Mouse (Mus musculus) Patski (cell line): ENCODE results near the gene Havcr2. TPM values are rescaled to one million over a fixed set of nuclear protein-coding genes. Genes with fewer than 3 reads are reported as not detected.

Experiments used
- ATAC-seq: fragments of 100-300 bp; one replicate; pipeline ENCODE4 v1.8.0; 2021
- CTCF ChIA-PET: fragments of 350-600 bp; sonication (Branson Sonifier 250); formaldehyde crosslinking; loops from one replicate; lab custom pipeline; 2022; ENCODE audit warnings: inconsistent platforms; lab: Charles Lee
- POLR2A ChIA-PET: fragments of 350-600 bp; sonication (Branson Sonifier 250); formaldehyde crosslinking; loops from one replicate; lab custom pipeline; 2022; ENCODE audit warnings: antibody characterized with exemption, inconsistent platforms; lab: Charles Lee
- DNase-seq: peaks from one replicate; pipeline ENCODE4 v3.0.0-alpha.2; 2011; ENCODE audit warnings: low read depth, low spot score
- H3K27me3 ChIP-seq: fragments of 371-371 bp; one replicate; pipeline ENCODE4 v1.5.1; 2021
- CTCF ChIP-seq: fragments of 100-300 bp; IDR thresholded peaks from one replicate; pipeline ENCODE4 v1.5.1; 2021
- in situ Hi-C: fragments of 300-500 bp; cut with MboI; formaldehyde crosslinking; loops from 3 replicates; pipeline ENCODE4 v1.11.1; 2018; ENCODE audit warnings: low pct_unique_long_range_greater_than_20kb, mixed read lengths
- polyA plus RNA-seq: library from polyadenylated mRNA; unstranded; gene quantifications from one replicate; pipeline ENCODE4 v1.2.3, GENCODE M21; 2021

The Havcr2 gene
- polyA plus RNA-seq, 1 experiment from 2014 or later: not detected

DNA sequence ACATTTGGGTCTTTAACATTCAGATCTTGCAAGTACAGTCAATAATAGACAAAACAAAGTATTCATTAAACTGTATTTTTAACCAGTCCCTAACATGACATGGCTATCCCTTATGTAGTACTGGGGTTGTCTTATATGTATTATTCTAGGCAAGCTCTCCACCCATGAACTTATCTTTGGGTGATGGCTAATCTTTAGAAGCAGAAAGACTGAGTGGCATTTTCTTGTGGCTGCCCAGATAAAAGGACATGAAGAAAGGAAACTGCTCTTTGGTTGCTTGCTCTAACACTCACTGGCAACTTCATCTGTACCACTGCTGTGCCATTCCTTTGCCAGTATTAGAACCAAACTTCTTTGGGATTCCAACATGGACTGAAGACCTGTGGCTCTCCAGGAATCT is 19.4 kb upstream of the Havcr2 start:
- CTCF ChIA-PET: interaction anchor here (1.0 kb wide), 1 partner anchor 166 kb away, joined by 3 read pairs; no protein-coding TSS in a partner anchor
- POLR2A ChIA-PET: no interaction called here
- DNase-seq: no peak

DNA sequence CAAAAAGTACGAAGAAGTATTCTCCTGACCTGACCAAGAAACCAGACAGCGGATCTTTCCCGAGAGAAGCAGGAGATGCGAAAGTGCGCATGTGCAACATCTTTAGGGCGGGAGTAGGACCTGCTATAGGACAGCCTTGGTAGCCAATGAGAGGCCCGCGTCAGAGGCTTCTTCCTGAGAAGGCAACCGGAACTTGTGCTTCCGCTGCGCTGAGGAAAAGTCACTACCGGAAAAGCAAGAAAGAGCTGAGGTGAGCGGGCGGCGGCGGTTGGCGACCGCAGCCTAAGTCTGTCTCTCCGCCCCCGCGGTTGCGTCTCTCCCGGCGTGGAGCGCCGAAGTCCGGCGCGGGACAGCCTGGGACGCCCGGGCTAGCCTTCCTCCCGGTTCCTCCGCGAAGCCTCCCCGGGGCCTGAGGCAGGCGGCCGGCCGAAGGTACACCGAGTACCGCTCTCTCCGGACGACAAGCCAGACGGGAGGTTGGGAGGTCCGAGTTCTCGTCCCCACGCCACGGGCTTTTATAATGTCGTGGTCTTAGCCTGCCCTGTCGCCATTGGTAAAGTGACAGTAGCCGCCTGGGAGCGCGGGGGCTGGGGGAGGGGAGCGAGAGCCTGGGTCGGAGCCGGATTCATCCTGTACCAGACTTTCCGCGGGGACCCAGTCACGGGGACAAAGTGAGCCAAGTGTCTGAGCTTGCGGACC is 17.8 kb upstream of the Havcr2 start, which contains the start of gene Med7:
TSS of gene Med7 (plus strand) at position 166 of the 699 bp plus-strand sequence.
- in situ Hi-C loops: loop anchor here (5.0 to 10.0 kb wide), 2 partner anchors 298 to 485 kb away; partner anchors contain the start of gene Havcr1
- DNase-seq (peak; percentile 83), ATAC-seq (peak; percentile 99)
- POLR2A ChIA-PET: no interaction called here
- H3K27me3 ChIP-seq: no peaks in the 10 kb centered on the region
- CTCF ChIA-PET: no interaction called here
- TF ChIP-seq CTCF: no peak

More for the DNA sequence above, 19.4 kb upstream of the Havcr2 start:
- no peak for TF ChIP-seq CTCF
- ATAC-seq: no peak
- no peaks in the 10 kb centered on the region for H3K27me3 ChIP-seq
- in situ Hi-C loops: loop anchor here (5.0 to 10.0 kb wide), 2 partner anchors 299 to 483 kb away; partner anchors contain the start of gene Havcr1

DNA sequence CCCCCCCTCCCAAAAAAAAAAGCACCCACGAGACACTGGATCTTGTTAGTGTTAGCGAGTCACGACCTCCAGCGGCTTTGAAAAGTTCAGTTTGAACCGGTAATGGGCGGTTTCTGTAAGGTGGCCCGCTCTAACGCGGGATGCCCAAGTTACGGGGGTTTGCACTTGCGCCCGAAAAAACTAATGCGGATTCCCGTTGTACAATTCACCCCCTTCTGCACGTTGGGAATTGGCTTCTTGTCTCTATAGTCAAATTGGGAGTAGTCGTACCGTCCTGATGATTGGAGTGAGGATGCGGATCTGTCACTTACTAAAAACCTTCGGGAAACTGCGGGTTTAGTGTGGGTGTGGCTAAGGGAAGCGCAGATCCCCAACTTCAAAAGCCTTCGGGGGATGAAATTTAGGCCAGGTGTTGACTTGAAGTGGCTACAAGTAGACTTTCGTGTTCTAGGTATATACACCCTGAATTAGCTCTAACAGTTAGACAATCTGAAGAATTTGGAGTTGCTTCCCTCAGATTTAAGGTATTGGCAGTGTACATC is 17.2 kb upstream of the Havcr2 start:
- TF ChIP-seq CTCF: no peak
- ChIA-PET CTCF (no interaction called here), POLR2A (no interaction called here)
- in situ Hi-C loops: loop anchor here (5.0 to 10.0 kb wide), 2 partner anchors 297 to 485 kb away; partner anchors contain the start of gene Havcr1
- H3K27me3 ChIP-seq: no peaks in the 10 kb centered on the region
- ATAC-seq (peak; percentile 17), DNase-seq (no peak)

DNA sequence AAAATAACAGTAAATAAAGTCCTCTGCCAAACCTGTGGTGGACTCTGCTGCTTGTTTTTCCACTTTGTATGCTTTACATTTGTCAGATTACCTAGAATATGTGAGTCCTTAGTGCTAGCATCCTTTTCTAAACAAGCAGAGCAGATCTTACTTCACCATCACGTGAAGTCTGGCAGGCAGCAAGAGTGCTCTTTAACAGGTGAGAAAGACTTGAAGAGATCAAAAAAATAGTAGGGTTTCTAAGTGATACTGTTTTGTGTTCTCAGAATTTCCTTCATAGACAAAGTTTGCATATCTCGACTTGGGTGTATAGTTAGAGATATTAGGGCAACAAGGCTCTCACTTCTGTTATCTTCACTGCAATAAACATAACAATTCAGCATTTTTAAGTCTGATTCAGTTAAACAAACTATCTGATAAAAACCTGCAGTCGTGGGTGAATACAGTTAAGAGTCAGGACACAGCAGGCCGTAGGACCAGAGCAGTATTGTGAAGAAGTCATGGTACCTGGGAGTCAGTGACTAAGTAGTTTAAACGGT is 15.7 kb upstream of the Havcr2 start:
- DNase-seq (no peak), ATAC-seq (no peak)
- no peak for TF ChIP-seq CTCF
- in situ Hi-C loops: loop anchor here (5.0 to 10.0 kb wide), 2 partner anchors 296 to 487 kb away; partner anchors contain the start of gene Havcr1
- H3K27me3 ChIP-seq: no peaks in the 10 kb centered on the region
- ChIA-PET CTCF (no interaction called here), POLR2A (no interaction called here)

DNA sequence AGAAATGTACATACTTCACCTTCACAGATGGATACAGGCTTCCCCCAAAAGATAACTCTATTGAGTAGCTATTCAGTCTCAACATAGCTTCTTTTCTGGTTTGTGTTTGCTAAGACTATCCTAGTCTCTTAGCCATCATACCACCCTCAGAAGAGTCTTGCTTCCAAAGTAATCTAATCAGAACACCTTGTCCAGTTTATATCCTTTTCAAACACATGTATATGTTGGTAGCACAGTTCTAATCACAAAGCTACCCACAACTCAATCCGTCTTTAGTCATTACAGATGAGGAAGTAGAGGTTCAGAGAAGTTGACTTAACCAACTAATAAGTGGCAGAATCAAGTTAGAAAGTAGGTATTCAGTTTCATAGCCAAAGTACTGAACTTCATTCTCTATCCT is 13.0 kb upstream of the Havcr2 start:
- ChIA-PET CTCF (interaction anchor here (4.3 kb wide), 1 partner anchor 12 kb away, joined by 24 read pairs; no protein-coding TSS in a partner anchor), POLR2A (no interaction called here)
- TF ChIP-seq CTCF: no peak
- DNase-seq: no peak
- H3K27me3 ChIP-seq: no peaks in the 10 kb centered on the region
- ATAC-seq: no peak
- in situ Hi-C loops: no loop called here

DNA sequence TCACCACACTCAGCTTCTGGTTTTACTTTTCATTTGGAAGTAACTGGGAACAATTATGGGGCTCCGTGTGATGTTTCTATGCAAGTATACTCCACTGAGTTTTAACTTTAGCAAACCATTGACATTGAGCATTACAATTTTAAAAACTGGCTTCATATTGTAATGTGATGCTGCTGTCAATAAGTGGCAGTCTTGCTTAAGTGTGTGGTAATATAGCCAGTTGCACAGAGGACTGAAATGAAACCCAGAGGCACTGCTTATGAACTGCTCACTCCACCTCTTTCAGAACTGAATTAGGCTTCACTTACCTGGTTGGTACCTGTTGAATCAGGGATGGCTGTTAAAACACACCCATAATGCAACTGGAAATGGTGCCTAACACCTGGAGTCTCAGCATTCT is 11.6 kb upstream of the Havcr2 start:
- H3K27me3 ChIP-seq: no peaks in the 10 kb centered on the region
- ChIA-PET POLR2A (no interaction called here), CTCF (interaction anchor here (1.4 to 4.3 kb wide), 2 partner anchors 9 to 13 kb away, joined by 3 to 24 read pairs; no protein-coding TSS in a partner anchor)
- ATAC-seq (no peak), DNase-seq (no peak)
- in situ Hi-C loops: no loop called here
- peak; percentile 42 for TF ChIP-seq CTCF

DNA sequence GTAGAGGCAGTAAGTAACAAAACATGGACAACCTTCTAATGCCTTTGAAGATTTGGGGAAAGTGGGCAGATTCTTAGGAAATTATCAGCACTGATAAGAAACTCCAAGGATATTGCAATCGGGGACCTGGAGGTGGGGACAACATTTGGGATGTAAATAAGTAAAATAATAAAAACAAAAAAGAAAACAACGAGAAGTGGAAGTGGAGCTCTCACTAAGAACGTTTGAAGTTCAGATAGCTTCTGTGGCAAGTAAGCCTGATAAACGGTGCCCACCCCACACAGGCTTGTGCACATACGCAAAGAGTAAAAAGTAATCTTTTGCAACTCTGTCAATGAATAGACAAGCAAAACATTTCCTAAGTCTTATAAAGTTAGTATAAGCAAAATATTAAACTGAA is 10.8 kb upstream of the Havcr2 start:
- no peaks in the 10 kb centered on the region for H3K27me3 ChIP-seq
- in situ Hi-C loops: no loop called here
- ChIA-PET CTCF (interaction anchor here (1.4 to 4.3 kb wide), 2 partner anchors 8 to 14 kb away, joined by 3 to 24 read pairs; no protein-coding TSS in a partner anchor), POLR2A (no interaction called here)
- DNase-seq: no peak
- no peak for TF ChIP-seq CTCF
- no peak for ATAC-seq

DNA sequence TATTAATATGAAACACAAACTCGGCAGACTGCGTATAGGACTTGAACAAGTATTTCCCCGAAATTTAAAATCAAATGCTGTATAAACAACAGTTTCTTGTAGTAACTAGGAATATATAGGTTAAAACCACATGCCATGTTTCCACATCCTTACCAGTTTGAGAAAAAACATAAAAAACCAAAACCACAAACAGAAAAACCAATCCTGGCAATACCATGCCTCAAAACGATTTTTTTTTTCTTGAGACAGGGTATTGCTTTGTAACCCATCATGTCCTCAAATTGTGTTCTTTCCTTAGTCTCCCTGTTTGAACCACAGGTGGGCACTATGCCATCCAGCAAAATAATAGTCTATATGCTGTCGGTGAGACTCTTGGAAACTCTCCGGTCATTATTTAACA is 8.6 kb upstream of the Havcr2 start:
- no peaks in the 10 kb centered on the region for H3K27me3 ChIP-seq
- DNase-seq (no peak), ATAC-seq (no peak)
- TF ChIP-seq CTCF: no peak
- CTCF ChIA-PET: no interaction called here
- POLR2A ChIA-PET: no interaction called here
- in situ Hi-C loops: no loop called here

DNA sequence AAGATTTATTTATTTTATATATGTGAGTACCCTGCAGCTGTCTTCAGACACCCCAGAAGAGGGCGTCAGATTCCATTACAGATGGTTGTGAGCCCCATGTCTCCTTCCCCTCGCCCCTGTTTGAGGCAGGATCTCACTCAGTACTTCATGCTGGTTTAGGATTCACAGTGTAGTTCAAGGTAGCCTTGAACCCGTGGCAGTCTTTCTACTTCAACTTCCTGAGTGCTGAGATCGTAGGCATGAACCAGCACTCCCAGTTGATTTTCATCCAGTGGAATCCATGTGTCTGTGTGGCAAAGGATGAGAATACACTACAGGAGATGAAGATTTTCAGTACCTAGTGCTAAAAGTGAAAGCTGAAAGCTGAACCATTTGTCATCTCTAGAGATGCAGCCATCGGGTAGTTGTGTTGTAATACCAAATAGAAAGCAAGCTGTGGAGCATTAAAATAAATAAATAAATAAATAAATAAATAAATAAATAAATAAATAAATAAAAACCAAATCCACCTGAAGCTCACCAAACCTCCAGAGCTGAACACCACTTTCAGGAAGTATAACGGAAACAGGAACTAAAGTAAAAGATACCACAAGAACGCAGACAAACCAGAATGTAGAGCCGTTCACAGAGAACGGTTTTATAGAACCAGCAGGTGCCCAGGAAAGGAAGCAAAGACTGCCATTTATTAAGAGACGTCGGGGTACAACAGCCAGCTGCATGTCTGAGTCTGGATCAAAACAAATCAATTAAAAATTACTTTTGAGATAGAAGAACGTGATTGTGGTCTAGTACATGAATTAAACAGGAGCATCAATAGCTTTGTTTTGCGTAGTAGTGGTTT is 6.9 kb upstream of the Havcr2 start:
- in situ Hi-C loops: no loop called here
- DNase-seq (no peak), ATAC-seq (no peak)
- TF ChIP-seq CTCF: no peak
- ChIA-PET CTCF (no interaction called here), POLR2A (no interaction called here)
- no peaks in the 10 kb centered on the region for H3K27me3 ChIP-seq

DNA sequence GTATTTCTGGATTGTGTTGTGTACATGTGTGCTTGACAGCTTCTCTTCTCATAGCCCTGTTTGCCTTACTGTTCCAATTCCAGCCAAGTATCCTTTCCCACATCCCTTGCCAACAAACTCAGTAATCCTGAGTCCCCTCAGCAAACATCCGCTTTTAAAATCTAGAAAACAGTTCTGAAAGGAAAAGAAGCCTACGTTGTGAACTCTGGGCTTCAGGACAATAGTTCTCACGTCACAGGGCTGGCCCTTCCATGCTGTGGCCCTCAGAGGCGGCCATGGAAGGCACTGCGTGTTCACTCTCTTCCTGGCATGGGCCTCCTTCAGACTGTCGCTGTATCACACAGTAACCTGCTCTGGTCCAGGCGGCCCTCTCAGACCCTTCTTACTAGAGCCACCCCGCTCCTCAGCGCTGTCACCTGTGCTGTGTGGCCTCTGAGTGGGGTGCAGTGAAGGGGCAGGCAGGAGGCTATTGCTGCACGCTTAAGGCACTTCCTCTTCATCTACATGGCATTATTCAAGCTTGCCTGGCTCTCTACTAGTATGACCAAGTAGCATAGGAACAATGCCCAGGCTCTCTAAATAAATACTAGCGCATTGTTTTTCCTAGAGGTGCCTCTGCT is 5.2 kb upstream of the Havcr2 start:
- CTCF ChIA-PET: no interaction called here
- no peaks in the 10 kb centered on the region for H3K27me3 ChIP-seq
- no peak for TF ChIP-seq CTCF
- in situ Hi-C loops: no loop called here
- ATAC-seq (no peak), DNase-seq (no peak)
- POLR2A ChIA-PET: no interaction called here
